Mouse (Mus musculus) kidney, postnatal 0 days (tissue): ENCODE results near the gene Grin2d. TPM values are rescaled to one million over a fixed set of nuclear protein-coding genes. Genes with fewer than 3 reads are reported as not detected.
A peak's percentile ranks its signal among the peaks of the same experiment; 100 is the strongest.

ENCODE experiments used
- ATAC-seq: fragments of 200-750 bp; cut with Nextera tagmentation; replicated peaks from 2 replicates; pipeline ENCODE4 v1.8.0; 2017; ENCODE audit warnings: low read depth, moderate number of reproducible peaks, moderate TSS enrichment, moderate library complexity; ENCODE audit not compliant: low FRiP score
- DNase-seq: peaks from one replicate; pipeline ENCODE4 v3.0.0-alpha.2; 2016; ENCODE audit warnings: low spot score
- H3K27ac ChIP-seq: fragments of 300-500 bp; sonication (generic); 2 replicates; pipeline ENCODE4 v1.5.1; 2014; ENCODE audit warnings: mild to moderate bottlenecking
- H3K27me3 ChIP-seq: fragments of 300-500 bp; sonication (generic); 2 replicates; pipeline ENCODE4 v1.6.1; 2014; ENCODE audit warnings: low read length, mixed read lengths; ENCODE audit not compliant: insufficient read depth
- H3K36me3 ChIP-seq: fragments of 300-500 bp; sonication (generic); 2 replicates; pipeline ENCODE4 v1.6.1; 2014; ENCODE audit warnings: low read length, mixed read lengths; ENCODE audit not compliant: insufficient read depth
- H3K4me1 ChIP-seq: fragments of 300-500 bp; sonication (generic); replicated peaks from 2 replicates; pipeline ENCODE4 v1.6.1; 2014; ENCODE audit warnings: antibody characterized with exemption, low read length, mixed read lengths; ENCODE audit not compliant: insufficient read depth
- H3K4me2 ChIP-seq: fragments of 300-500 bp; sonication (generic); 2 replicates; pipeline ENCODE4 v1.6.1; 2014; ENCODE audit warnings: mild to moderate bottlenecking, low read length, moderate library complexity, mixed read lengths
- H3K4me3 ChIP-seq: fragments of 300-500 bp; sonication (generic); replicated peaks from 2 replicates; pipeline ENCODE4 v1.5.1; 2014; ENCODE audit warnings: low read depth, low read length
- H3K9ac ChIP-seq: fragments of 300-500 bp; sonication (generic); 2 replicates; pipeline ENCODE4 v1.6.1; 2014; ENCODE audit warnings: low read depth, low read length
- H3K9me3 ChIP-seq: fragments of 300-500 bp; sonication (generic); replicated peaks from 2 replicates; pipeline ENCODE4 v1.6.1; 2016; ENCODE audit warnings: low read length, inconsistent platforms, mixed read lengths
- CTCF ChIP-seq: IDR thresholded peaks from 2 replicates; pipeline ENCODE4 v1.5.1; 2016; ENCODE audit warnings: antibody characterized with exemption, low read depth, mild to moderate bottlenecking, moderate library complexity
- WGBS: fragments of 180-500 bp; shearing (Covaris S2); extraction: QIAGEN DNeasy Blood & Tissue Kit; methylation state at CpG from one replicate; pipeline ENCODE4 v1.1.7; 2014; 5-methylcytosine and 5-hydroxymethylcytosine counted together
- polyA plus RNA-seq: library from polyadenylated mRNA; unstranded; fragments of >200 nt; fragmentation: Nextera tagmentation; extraction: Ambion mirVana; gene quantifications from 2 replicates; pipeline ENCODE4 v1.2.1, GENCODE M21; 2015

Gene Grin2d
- polyA plus RNA-seq, 1 experiment from 2014 or later: 0.32 TPM

GRCm38 (mm10) chr7:45865925-45866910 lies 12.0 kb downstream of the Grin2d start:
- 1% methylated on average over 110 of the region's 117 CpGs for WGBS
- H3K27ac ChIP-seq: peak overlapping the region; percentile 76
- TF ChIP-seq CTCF: no peak

GRCm38 (mm10) chr7:45864435-45864834 lies 13.7 kb downstream of the Grin2d start:
- no peaks in the 10 kb centered on the region for H3K36me3 ChIP-seq
- 0 out of 2 replicates have a peak, but pooled peaks cover 6% of the 10 kb centered on the region for H3K4me1 ChIP-seq
- no peaks in the 10 kb centered on the region for H3K9me3 ChIP-seq
- 58% methylated on average over 3 of the region's 3 CpGs for WGBS
- no peak overlapping the region for H3K27ac ChIP-seq
- no peak overlapping the region for H3K9ac ChIP-seq
- ATAC-seq (no peak), DNase-seq (no peak)
- H3K4me2 ChIP-seq: no peak overlapping the region
- peaks cover 8% of the 10 kb centered on the region for H3K27me3 ChIP-seq
- no peak for TF ChIP-seq CTCF
- no peak overlapping the region for H3K4me3 ChIP-seq

More at GRCm38 (mm10) chr7:45865925-45866910, 12.0 kb downstream of the Grin2d start:
- H3K9ac ChIP-seq: peak overlapping the region; percentile 84
- H3K4me3 ChIP-seq: peak overlapping the region; percentile 77
- peak overlapping the region; percentile 91 for H3K4me2 ChIP-seq
- DNase-seq: peak; percentile 96
- no peaks in the 10 kb centered on the region for H3K36me3 ChIP-seq
- peaks cover 16% of the 10 kb centered on the region for H3K27me3 ChIP-seq
- no peaks in the 10 kb centered on the region for H3K9me3 ChIP-seq
- peak; percentile 77 for ATAC-seq
- H3K4me1 ChIP-seq: peaks cover 18% of the 10 kb centered on the region; the same call in 1 of the 2 replicates

GRCm38 (mm10) chr7:45862804-45863203 lies 15.4 kb downstream of the Grin2d start:
- 86% methylated on average over 7 of the region's 7 CpGs for WGBS
- Histone ChIP-seq H3K4me1 (0 out of 2 replicates have a peak, but pooled peaks cover 1% of the 10 kb centered on the region), H3K27ac (no peak overlapping the region), H3K36me3 (no peaks in the 10 kb centered on the region), H3K4me3 (no peak overlapping the region), H3K4me2 (no peak overlapping the region), H3K27me3 (0 out of 2 replicates have a peak, but pooled peaks cover 4% of the 10 kb centered on the region), H3K9me3 (no peaks in the 10 kb centered on the region), H3K9ac (no peak overlapping the region)
- no peak for ATAC-seq
- DNase-seq: no peak
- no peak for TF ChIP-seq CTCF

- no peak for TF ChIP-seq CTCF
- Histone ChIP-seq H3K4me2 (no peak overlapping the region), H3K4me3 (no peak overlapping the region), H3K27me3 (0 out of 2 replicates have a peak, but pooled peaks cover 4% of the 10 kb centered on the region), H3K27ac (no peak overlapping the region), H3K9ac (no peak overlapping the region), H3K4me1 (0 out of 2 replicates have a peak, but pooled peaks cover 6% of the 10 kb centered on the region), H3K9me3 (no peaks in the 10 kb centered on the region), H3K36me3 (no peaks in the 10 kb centered on the region)
- no peak for ATAC-seq
- 55% methylated on average over 4 of the region's 4 CpGs for WGBS
- DNase-seq: no peak
These were observed 19.2 kb downstream of the Grin2d start for GRCm38 (mm10) chr7:45859008-45859407.

GRCm38 (mm10) chr7:45856950-45857901 lies 21.0 kb downstream of the Grin2d start:
- 5% methylated on average over 29 of the region's 30 CpGs for WGBS
- ATAC-seq: peak; percentile 14; the same call in 1 of the 2 replicates
- H3K27me3 ChIP-seq: 0 out of 2 replicates have a peak, but pooled peaks cover 4% of the 10 kb centered on the region
- no peaks in the 10 kb centered on the region for H3K9me3 ChIP-seq
- H3K27ac ChIP-seq: no peak overlapping the region
- H3K9ac ChIP-seq: peak overlapping the region; percentile 14; the same call in 1 of the 2 replicates
- H3K4me2 ChIP-seq: peak overlapping the region; percentile 63
- 0 out of 2 replicates have a peak, but pooled peaks cover 6% of the 10 kb centered on the region for H3K4me1 ChIP-seq
- DNase-seq: no peak
- no peaks in the 10 kb centered on the region for H3K36me3 ChIP-seq
- H3K4me3 ChIP-seq: peak overlapping the region; percentile 25
- TF ChIP-seq CTCF: no peak
